Mouse (Mus musculus): ENCODE results near the gene Nckap5. TPM values are rescaled to one million over a fixed set of nuclear protein-coding genes. Genes with fewer than 3 reads are reported as not detected.

Gene Nckap5
- 1 to 10 TPM; 8.1 to 9.4 TPM for total RNA-seq (2021)

- intact Hi-C loops (cut with DNase I), result no loop called here
- DNase-seq (ENCODE audit: extremely low spot score in 1 of 2, low spot score in 2 of 2), result peak; percentile 85 to 86
These were observed at the start of gene Nckap5 for GRCm38 (mm10) chr1:126830031-126830927. Gene Nckap5 (minus strand): TSS chr1:126830799.

- intact Hi-C loops (cut with DNase I), result no loop called here
- no peak for DNase-seq (ENCODE audit: extremely low spot score in 1 of 2, low spot score in 2 of 2)
These were observed 46.9 kb upstream of the Nckap5 start for GRCm38 (mm10) chr1:126877495-126877894.

- DNase-seq (ENCODE audit: extremely low spot score in 1 of 2, low spot score in 2 of 2), result no peak
- intact Hi-C loops (cut with DNase I), result no loop called here
These were observed 37.8 kb upstream of the Nckap5 start for GRCm38 (mm10) chr1:126868372-126868771.

- DNase-seq (ENCODE audit: extremely low spot score in 1 of 2, low spot score in 2 of 2), result no peak
- intact Hi-C loops (cut with DNase I), result no loop called here
These were observed 37.3 kb upstream of the Nckap5 start for GRCm38 (mm10) chr1:126867912-126868311.

- intact Hi-C loops (cut with DNase I), result no loop called here
- peak; percentile 24 to 57 for DNase-seq (ENCODE audit: extremely low spot score in 1 of 2, low spot score in 2 of 2)
These were observed 35.0 kb upstream of the Nckap5 start for GRCm38 (mm10) chr1:126865591-126866086.

- intact Hi-C loops (cut with DNase I), result no loop called here
- DNase-seq (ENCODE audit: extremely low spot score in 1 of 2, low spot score in 2 of 2), result no peak
These were observed 31.2 kb upstream of the Nckap5 start for GRCm38 (mm10) chr1:126861816-126862215.

- DNase-seq (ENCODE audit: extremely low spot score in 1 of 2, low spot score in 2 of 2), result no peak
- intact Hi-C loops (cut with DNase I), result no loop called here
These were observed 29.9 kb upstream of the Nckap5 start for GRCm38 (mm10) chr1:126860537-126860936.

- no peak for DNase-seq (ENCODE audit: extremely low spot score in 1 of 2, low spot score in 2 of 2)
These were observed 18.9 kb upstream of the Nckap5 start for GRCm38 (mm10) chr1:126849481-126849880.

GRCm38 (mm10) chr1:126846317-126846716, 15.7 kb upstream of the Nckap5 start:
- intact Hi-C loops (cut with DNase I), result no loop called here
- no peak for DNase-seq (ENCODE audit: extremely low spot score in 1 of 2, low spot score in 2 of 2)

More at GRCm38 (mm10) chr1:126849481-126849880, 18.9 kb upstream of the Nckap5 start:
- intact Hi-C loops (cut with DNase I), result no loop called here

- no peak for DNase-seq (ENCODE audit: extremely low spot score in 1 of 2, low spot score in 2 of 2)
- intact Hi-C loops (cut with DNase I), result no loop called here
These were observed 2.3 kb upstream of the Nckap5 start for GRCm38 (mm10) chr1:126832885-126833284.

- DNase-seq (ENCODE audit: extremely low spot score in 1 of 2, low spot score in 2 of 2), result no peak
- intact Hi-C loops (cut with DNase I), result loop anchor here (5.0 kb wide), 1 partner anchor 92 kb away; no protein-coding TSS in a partner anchor
These were observed 1.6 kb downstream of the Nckap5 start for GRCm38 (mm10) chr1:126829031-126829430.

- no peak for DNase-seq (ENCODE audit: extremely low spot score in 1 of 2, low spot score in 2 of 2)
- intact Hi-C loops (cut with DNase I), result loop anchor here (5.0 kb wide), 1 partner anchor 88 kb away; no protein-coding TSS in a partner anchor
These were observed 5.8 kb downstream of the Nckap5 start for GRCm38 (mm10) chr1:126824841-126825240.

- no peak for DNase-seq (ENCODE audit: extremely low spot score in 1 of 2, low spot score in 2 of 2)
- intact Hi-C loops (cut with DNase I), result no loop called here
These were observed 8.4 kb downstream of the Nckap5 start for GRCm38 (mm10) chr1:126822246-126822645.

GRCm38 (mm10) chr1:126817381-126818034, 13.1 kb downstream of the Nckap5 start:
- intact Hi-C loops (cut with DNase I), result no loop called here
- no peak for DNase-seq (ENCODE audit: extremely low spot score in 1 of 2, low spot score in 2 of 2)

GRCm38 (mm10) chr1:126806994-126807611, 23.5 kb downstream of the Nckap5 start:
- DNase-seq (ENCODE audit: extremely low spot score in 1 of 2, low spot score in 2 of 2), result no peak
- intact Hi-C loops (cut with DNase I), result no loop called here

GRCm38 (mm10) chr1:126806548-126806947, 24.1 kb downstream of the Nckap5 start:
- intact Hi-C loops (cut with DNase I), result no loop called here
- DNase-seq (ENCODE audit: extremely low spot score in 1 of 2, low spot score in 2 of 2), result no peak

GRCm38 (mm10) chr1:126802405-126802804, 28.2 kb downstream of the Nckap5 start:
- intact Hi-C loops (cut with DNase I), result no loop called here
- DNase-seq (ENCODE audit: extremely low spot score in 1 of 2, low spot score in 2 of 2), result no peak

GRCm38 (mm10) chr1:126801706-126802105, 28.9 kb downstream of the Nckap5 start:
- intact Hi-C loops (cut with DNase I), result no loop called here
- DNase-seq (ENCODE audit: extremely low spot score in 1 of 2, low spot score in 2 of 2), result no peak

GRCm38 (mm10) chr1:126799379-126799798, 31.2 kb downstream of the Nckap5 start:
- DNase-seq (ENCODE audit: extremely low spot score in 1 of 2, low spot score in 2 of 2), result no peak
- intact Hi-C loops (cut with DNase I), result no loop called here
